Mouse (Mus musculus): ENCODE measurements around the gene Yars2.

Gene Yars2

GRCm38 (mm10) chr16:16302369-16303137, at the start of gene Yars2:
Gene Yars2, plus strand, starts transcription at chr16:16302965.
- in situ Hi-C loops (cut with MseI, MboI): loop anchor here in 1 of 2 experiments (10.0 kb wide), 1 partner anchor 98 kb away; no protein-coding TSS in a partner anchor

- in situ Hi-C loops (cut with MseI, MboI): no loop called here
Measured at GRCm38 (mm10) chr16:16253326-16254074, 49.3 kb upstream of the Yars2 start.

GRCm38 (mm10) chr16:16255217-16255616, 47.5 kb upstream of the Yars2 start:
- in situ Hi-C loops (cut with MseI, MboI): no loop called here

- in situ Hi-C loops (cut with MseI, MboI): no loop called here
Measured at GRCm38 (mm10) chr16:16255874-16256273, 46.9 kb upstream of the Yars2 start.

- in situ Hi-C loops (cut with MseI, MboI): no loop called here
Measured at GRCm38 (mm10) chr16:16256672-16257071, 46.1 kb upstream of the Yars2 start.

GRCm38 (mm10) chr16:16260882-16261281, 41.9 kb upstream of the Yars2 start:
- in situ Hi-C loops (cut with MseI, MboI): no loop called here

- in situ Hi-C loops (cut with MseI, MboI): no loop called here
Measured at GRCm38 (mm10) chr16:16261481-16261880, 41.3 kb upstream of the Yars2 start.

- in situ Hi-C loops (cut with MseI, MboI): no loop called here
Measured at GRCm38 (mm10) chr16:16262436-16262835, 40.3 kb upstream of the Yars2 start.

GRCm38 (mm10) chr16:16272978-16273377, 29.8 kb upstream of the Yars2 start:
- in situ Hi-C loops (cut with MseI, MboI): no loop called here

GRCm38 (mm10) chr16:16273752-16274151, 29.0 kb upstream of the Yars2 start:
- in situ Hi-C loops (cut with MseI, MboI): no loop called here

- in situ Hi-C loops (cut with MseI, MboI): loop anchor here in 1 of 2 experiments (10.0 kb wide), 1 partner anchor 98 kb away; no protein-coding TSS in a partner anchor
Measured at GRCm38 (mm10) chr16:16303138-16303827, 518 bp downstream of the Yars2 start.

- in situ Hi-C loops (cut with MseI, MboI): loop anchor here in 1 of 2 experiments (10.0 kb wide), 1 partner anchor 99 kb away; no protein-coding TSS in a partner anchor
Measured at GRCm38 (mm10) chr16:16303888-16304287, 1.1 kb downstream of the Yars2 start.

- in situ Hi-C loops (cut with MseI, MboI): no loop called here
Measured at GRCm38 (mm10) chr16:16311319-16311718, 8.6 kb downstream of the Yars2 start.

GRCm38 (mm10) chr16:16325775-16326336, 23.1 kb downstream of the Yars2 start:
- in situ Hi-C loops (cut with MseI, MboI): no loop called here

- in situ Hi-C loops (cut with MseI, MboI): no loop called here
Measured at GRCm38 (mm10) chr16:16346420-16346819, 43.7 kb downstream of the Yars2 start.

- in situ Hi-C loops (cut with MseI, MboI): loop anchor here in 1 of 2 experiments (10.0 kb wide), 1 partner anchor 227 kb away; no protein-coding TSS in a partner anchor
Measured at GRCm38 (mm10) chr16:16357908-16358307, 55.1 kb downstream of the Yars2 start.

GRCm38 (mm10) chr16:16358481-16359100, 55.8 kb downstream of the Yars2 start, which contains the start of gene Dnm1l:
Gene Dnm1l, minus strand, starts transcription at chr16:16358959.
- in situ Hi-C loops (cut with MseI, MboI): loop anchor here in 1 of 2 experiments (10.0 kb wide), 1 partner anchor 226 kb away; no protein-coding TSS in a partner anchor

- in situ Hi-C loops (cut with MseI, MboI): loop anchor here in 1 of 2 experiments (10.0 kb wide), 1 partner anchor 226 kb away; no protein-coding TSS in a partner anchor
Measured at GRCm38 (mm10) chr16:16359101-16359482, 56.3 kb downstream of the Yars2 start.

All from mouse trophoblast stem cell (cell line).